Mouse (Mus musculus) forebrain, embryonic 14.5 days (tissue): ENCODE measurements around the gene 2610507B11Rik. TPM values are rescaled to one million over a fixed set of nuclear protein-coding genes. Genes with fewer than 3 reads are reported as not detected.
A peak's percentile ranks its signal among the peaks of the same experiment; 100 is the strongest.

Source experiments
- ATAC-seq: fragments of 200-750 bp; cut with Nextera tagmentation; 2 replicates; pipeline ENCODE4 v1.8.0; 2017; ENCODE audit warnings: mild to moderate bottlenecking, moderate library complexity
- DNase-seq: peaks from one replicate; pipeline ENCODE4 v3.0.0-alpha.2; 2015; ENCODE audit warnings: low spot score
- H3K27ac ChIP-seq: fragments of 300-500 bp; sonication (generic); 2 replicates; pipeline ENCODE4 v1.5.1; 2014; ENCODE audit warnings: low read depth, mild to moderate bottlenecking, control low read depth, low read length, moderate library complexity
- H3K27me3 ChIP-seq: fragments of 300-500 bp; sonication (generic); replicated peaks from 2 replicates; pipeline ENCODE4 v1.6.1; 2014; ENCODE audit warnings: low read length, control low read depth, mixed read lengths; ENCODE audit not compliant: control insufficient read depth, insufficient read depth
- H3K36me3 ChIP-seq: fragments of 300-500 bp; sonication (generic); 2 replicates; pipeline ENCODE4 v1.6.1; 2014; ENCODE audit warnings: low read length, control low read depth; ENCODE audit not compliant: control insufficient read depth, insufficient read depth
- H3K4me1 ChIP-seq: fragments of 300-500 bp; sonication (generic); 2 replicates; pipeline ENCODE4 v1.6.1; 2014; ENCODE audit warnings: antibody characterized with exemption, low read length, control low read depth; ENCODE audit not compliant: control insufficient read depth, insufficient read depth
- H3K4me2 ChIP-seq: fragments of 300-500 bp; sonication (generic); 2 replicates; pipeline ENCODE4 v1.6.1; 2014; ENCODE audit warnings: mild to moderate bottlenecking, control low read depth, low read length
- H3K4me3 ChIP-seq: fragments of 300-500 bp; sonication (generic); 2 replicates; pipeline ENCODE4 v1.5.1; 2014; ENCODE audit warnings: low read depth, low read length, control low read depth
- H3K9ac ChIP-seq: fragments of 300-500 bp; sonication (generic); 2 replicates; pipeline ENCODE4 v1.6.1; 2014; ENCODE audit warnings: mild to moderate bottlenecking, low read length, control low read depth, moderate library complexity
- H3K9me3 ChIP-seq: fragments of 300-500 bp; sonication (generic); replicated peaks from 2 replicates; pipeline ENCODE4 v1.6.1; 2016; ENCODE audit warnings: low read length, control low read depth, mixed read lengths; ENCODE audit not compliant: control insufficient read depth
- WGBS: fragments of 180-500 bp; shearing (Covaris S2); extraction: QIAGEN DNeasy Blood & Tissue Kit; methylation state at CpG from one replicate; pipeline ENCODE4 v1.1.7; 2014; 5-methylcytosine and 5-hydroxymethylcytosine counted together
- polyA plus RNA-seq: library from polyadenylated mRNA; unstranded; fragments of >200 nt; fragmentation: Nextera tagmentation; extraction: Ambion mirVana; gene quantifications from 2 replicates; pipeline ENCODE4 v1.2.1, GENCODE M21; 2014

The 2610507B11Rik gene
- polyA plus RNA-seq, 1 experiment from 2014 or later: 49.4 TPM

- 54% methylated on average over 7 of the region's 7 CpGs for whole genome bisulfite sequencing
- H3K4me1 ChIP-seq: peaks cover 19% of the 10 kb centered on the region
- H3K4me2 ChIP-seq: peak overlapping the region; percentile 73
- no peak overlapping the region for H3K27ac ChIP-seq
- DNase-seq (no peak), ATAC-seq (no peak)
- no peaks in the 10 kb centered on the region for H3K9me3 ChIP-seq
- peak overlapping the region; percentile 77 for H3K9ac ChIP-seq
- peaks cover 10% of the 10 kb centered on the region for H3K36me3 ChIP-seq
- H3K4me3 ChIP-seq: peak overlapping the region; percentile 51
- H3K27me3 ChIP-seq: no peaks in the 10 kb centered on the region
Observed at GRCm38 (mm10) chr11:78246318-78247011, 15.1 kb upstream of the 2610507B11Rik start.

GRCm38 (mm10) chr11:78247012-78247348 is 14.6 kb upstream of the 2610507B11Rik start:
- H3K4me3 ChIP-seq: no peak overlapping the region
- peaks cover 14% of the 10 kb centered on the region for H3K36me3 ChIP-seq
- peak overlapping the region; percentile 73 for H3K4me2 ChIP-seq
- no peaks in the 10 kb centered on the region for H3K27me3 ChIP-seq
- H3K9ac ChIP-seq: no peak overlapping the region
- H3K4me1 ChIP-seq: peaks cover 19% of the 10 kb centered on the region
- WGBS: 85% methylated on average over 2 of the region's 3 CpGs
- DNase-seq (no peak), ATAC-seq (no peak)
- no peaks in the 10 kb centered on the region for H3K9me3 ChIP-seq
- no peak overlapping the region for H3K27ac ChIP-seq

GRCm38 (mm10) chr11:78247727-78248140 is 13.8 kb upstream of the 2610507B11Rik start:
- peak; percentile 7 for DNase-seq
- no peaks in the 10 kb centered on the region for H3K27me3 ChIP-seq
- H3K27ac ChIP-seq: no peak overlapping the region
- 0 out of 2 replicates have a peak overlapping the region, but pooled peaks have one; percentile 12 for H3K4me2 ChIP-seq
- peaks cover 20% of the 10 kb centered on the region for H3K36me3 ChIP-seq
- peaks cover 19% of the 10 kb centered on the region for H3K4me1 ChIP-seq
- ATAC-seq: no peak
- WGBS: 51% methylated on average over 4 of the region's 4 CpGs
- no peak overlapping the region for H3K4me3 ChIP-seq
- H3K9me3 ChIP-seq: no peaks in the 10 kb centered on the region
- H3K9ac ChIP-seq: no peak overlapping the region

GRCm38 (mm10) chr11:78256618-78257017 is 4.9 kb upstream of the 2610507B11Rik start:
- WGBS: 92% methylated on average over 1 of the region's 1 CpGs
- no peak for DNase-seq
- no peak for ATAC-seq

GRCm38 (mm10) chr11:78260489-78261258 is 878 bp upstream of the 2610507B11Rik start:
- H3K9ac ChIP-seq: no peak overlapping the region
- H3K4me2 ChIP-seq: peak overlapping the region; percentile 75
- H3K4me3 ChIP-seq: peak overlapping the region; percentile 79
- ATAC-seq (no peak), DNase-seq (no peak)
- no peaks in the 10 kb centered on the region for H3K27me3 ChIP-seq
- WGBS: 100% methylated on average over 2 of the region's 2 CpGs
- H3K36me3 ChIP-seq: peaks cover 28% of the 10 kb centered on the region
- H3K9me3 ChIP-seq: no peaks in the 10 kb centered on the region
- peaks cover 7% of the 10 kb centered on the region; the same call in 1 of the 2 replicates for H3K4me1 ChIP-seq
- no peak overlapping the region for H3K27ac ChIP-seq

More at GRCm38 (mm10) chr11:78256618-78257017, 4.9 kb upstream of the 2610507B11Rik start:
- Histone ChIP-seq H3K4me1 (no peaks in the 10 kb centered on the region), H3K9me3 (no peaks in the 10 kb centered on the region), H3K27me3 (no peaks in the 10 kb centered on the region), H3K9ac (no peak overlapping the region), H3K36me3 (peaks cover 40% of the 10 kb centered on the region), H3K4me2 (no peak overlapping the region), H3K27ac (no peak overlapping the region), H3K4me3 (no peak overlapping the region)

GRCm38 (mm10) chr11:78262550-78262949 is 998 bp downstream of the 2610507B11Rik start:
- Histone ChIP-seq H3K27ac (no peak overlapping the region), H3K27me3 (no peaks in the 10 kb centered on the region), H3K4me1 (peaks cover 7% of the 10 kb centered on the region; the same call in 1 of the 2 replicates), H3K4me3 (peak overlapping the region; percentile 79), H3K9ac (peak overlapping the region; percentile 85; the same call in 1 of the 2 replicates), H3K4me2 (peak overlapping the region; percentile 75), H3K36me3 (peaks cover 41% of the 10 kb centered on the region), H3K9me3 (no peaks in the 10 kb centered on the region)
- DNase-seq: peak; percentile 76
- WGBS: 4% methylated on average over 8 of the region's 8 CpGs
- ATAC-seq: no peak

- 95% methylated on average over 6 of the region's 6 CpGs for WGBS
- H3K9me3 ChIP-seq: no peaks in the 10 kb centered on the region
- ATAC-seq: no peak
- no peak overlapping the region for H3K4me3 ChIP-seq
- DNase-seq: no peak
- no peak overlapping the region for H3K27ac ChIP-seq
- no peak overlapping the region for H3K9ac ChIP-seq
- no peaks in the 10 kb centered on the region for H3K27me3 ChIP-seq
- H3K4me2 ChIP-seq: no peak overlapping the region
- H3K4me1 ChIP-seq: peaks cover 7% of the 10 kb centered on the region; the same call in 1 of the 2 replicates
- H3K36me3 ChIP-seq: peaks cover 68% of the 10 kb centered on the region
Observed at GRCm38 (mm10) chr11:78265571-78265970, 4.0 kb downstream of the 2610507B11Rik start.

- Histone ChIP-seq H3K4me2 (no peak overlapping the region), H3K27me3 (no peaks in the 10 kb centered on the region), H3K9me3 (no peaks in the 10 kb centered on the region), H3K36me3 (peaks cover 94% of the 10 kb centered on the region), H3K9ac (no peak overlapping the region), H3K4me1 (no peaks in the 10 kb centered on the region), H3K4me3 (no peak overlapping the region), H3K27ac (no peak overlapping the region)
- ATAC-seq (no peak), DNase-seq (no peak)
- WGBS: 86% methylated on average over 13 of the region's 13 CpGs
Observed at GRCm38 (mm10) chr11:78271986-78272385, 10.4 kb downstream of the 2610507B11Rik start.

- 97% methylated on average over 1 of the region's 1 CpGs for WGBS
Observed at GRCm38 (mm10) chr11:78275596-78275995, 14.0 kb downstream of the 2610507B11Rik start.

More at GRCm38 (mm10) chr11:78275596-78275995, 14.0 kb downstream of the 2610507B11Rik start:
- H3K36me3 ChIP-seq: peaks cover 97% of the 10 kb centered on the region
- no peak for ATAC-seq
- H3K27me3 ChIP-seq: no peaks in the 10 kb centered on the region
- H3K4me3 ChIP-seq: no peak overlapping the region
- no peak overlapping the region for H3K9ac ChIP-seq
- DNase-seq: no peak
- no peaks in the 10 kb centered on the region for H3K9me3 ChIP-seq
- no peaks in the 10 kb centered on the region for H3K4me1 ChIP-seq
- H3K27ac ChIP-seq: no peak overlapping the region
- H3K4me2 ChIP-seq: no peak overlapping the region
